Mouse (Mus musculus): ENCODE data around the gene Mien1.

Mien1 gene

GRCm38 (mm10) chr11:98426592-98426991 lies 12.2 kb downstream of the Mien1 start:
- no peak for DNase-seq (ENCODE audit: low spot score)

DNA sequence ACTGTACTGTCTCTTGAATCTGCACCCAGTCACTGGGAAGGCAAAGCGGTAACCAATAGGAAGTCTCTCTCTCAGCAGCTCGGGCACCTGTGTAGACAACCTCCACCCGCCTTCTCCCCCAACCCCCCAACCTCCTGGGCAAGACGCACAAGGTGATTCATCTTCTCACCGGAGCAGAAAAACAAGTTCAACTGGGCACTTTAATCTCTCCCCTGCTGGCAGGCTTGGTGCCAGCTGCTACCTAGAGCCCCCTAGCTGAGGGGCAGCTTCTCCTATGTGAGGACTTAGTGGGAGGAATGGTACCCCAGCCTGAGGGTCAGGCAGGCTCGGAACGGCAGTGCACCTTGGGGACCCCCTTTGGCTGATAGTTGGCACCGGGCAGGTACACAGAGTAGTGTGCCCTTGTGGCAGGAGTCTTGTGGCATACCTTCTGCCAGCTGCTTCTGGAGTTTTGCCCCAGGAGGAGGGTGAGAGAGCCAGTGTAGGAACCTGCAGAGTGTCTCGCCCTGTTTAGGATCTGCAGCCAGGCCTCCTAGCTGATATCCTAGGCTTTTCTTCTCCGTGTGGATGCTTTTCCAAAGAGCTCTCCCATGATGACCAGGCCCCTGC lies 19.7 kb downstream of the Mien1 start:
- peak; percentile 85 for DNase-seq (ENCODE audit: low spot score)

DNA sequence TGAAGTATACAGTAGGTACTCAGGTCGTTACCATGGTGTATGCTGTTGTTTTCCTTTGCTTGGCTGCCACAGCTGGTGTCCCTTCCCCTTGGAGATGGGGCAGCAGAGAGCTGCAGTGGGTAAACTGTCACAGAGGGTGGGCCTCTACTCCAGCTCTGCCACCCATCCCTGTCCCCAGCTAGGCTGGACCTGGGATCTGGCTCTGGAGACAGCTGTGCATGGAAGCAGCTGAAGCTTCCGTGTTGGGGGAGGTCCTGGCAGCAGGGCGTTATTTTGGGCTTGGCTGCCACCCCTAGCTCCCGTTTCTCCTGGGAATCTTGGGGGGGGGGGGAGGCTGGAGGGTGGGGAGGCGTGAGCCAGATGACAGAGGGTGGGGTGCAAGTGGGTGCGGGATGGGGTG lies 20.5 kb downstream of the Mien1 start:
- peak; percentile 3 for DNase-seq (ENCODE audit: low spot score)

GRCm38 (mm10) chr11:98417074-98417473 lies 21.7 kb downstream of the Mien1 start:
- DNase-seq (ENCODE audit: low spot score) = peak; percentile 38

- DNase-seq (ENCODE audit: low spot score) = no peak
Measured at GRCm38 (mm10) chr11:98414162-98414561, 24.6 kb downstream of the Mien1 start.

- peak; percentile 35 for DNase-seq (ENCODE audit: low spot score)
Measured at GRCm38 (mm10) chr11:98413731-98414130, 25.1 kb downstream of the Mien1 start.

GRCm38 (mm10) chr11:98412797-98413301 lies 25.9 kb downstream of the Mien1 start:
- DNase-seq (ENCODE audit: low spot score) = peak; percentile 44

DNA sequence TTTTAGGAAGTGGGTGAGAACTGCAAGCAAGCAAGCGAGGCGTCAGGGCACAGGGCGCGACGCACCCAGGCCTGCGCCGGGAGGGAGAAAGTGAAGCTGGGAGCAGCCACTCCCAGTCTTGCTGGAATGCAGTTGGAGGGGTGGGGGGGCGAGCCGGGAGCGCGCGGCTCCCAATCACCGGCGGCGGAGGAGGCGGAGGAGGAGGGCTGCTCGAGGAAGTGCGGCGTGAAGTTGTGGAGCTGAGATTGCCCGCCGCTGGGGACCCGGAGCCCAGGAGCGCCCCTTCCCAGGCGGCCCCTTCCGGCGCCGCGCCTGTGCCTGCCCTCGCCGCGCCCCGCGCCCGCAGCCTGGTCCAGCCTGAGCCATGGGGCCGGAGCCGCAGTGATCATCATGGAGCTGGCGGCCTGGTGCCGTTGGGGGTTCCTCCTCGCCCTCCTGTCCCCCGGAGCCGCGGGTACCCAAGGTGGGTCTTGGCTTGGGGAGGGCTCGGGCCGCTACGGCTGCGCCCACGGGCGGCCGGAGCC lies 26.5 kb downstream of the Mien1 start, which contains the start of gene Erbb2:
TSS of gene Erbb2 (plus strand) at position 198 of the 524 bp plus-strand sequence.
- DNase-seq (ENCODE audit: low spot score) = peak; percentile 86

- DNase-seq (ENCODE audit: low spot score) = peak; percentile 27
Measured at GRCm38 (mm10) chr11:98409341-98409822, 29.4 kb downstream of the Mien1 start.

DNA sequence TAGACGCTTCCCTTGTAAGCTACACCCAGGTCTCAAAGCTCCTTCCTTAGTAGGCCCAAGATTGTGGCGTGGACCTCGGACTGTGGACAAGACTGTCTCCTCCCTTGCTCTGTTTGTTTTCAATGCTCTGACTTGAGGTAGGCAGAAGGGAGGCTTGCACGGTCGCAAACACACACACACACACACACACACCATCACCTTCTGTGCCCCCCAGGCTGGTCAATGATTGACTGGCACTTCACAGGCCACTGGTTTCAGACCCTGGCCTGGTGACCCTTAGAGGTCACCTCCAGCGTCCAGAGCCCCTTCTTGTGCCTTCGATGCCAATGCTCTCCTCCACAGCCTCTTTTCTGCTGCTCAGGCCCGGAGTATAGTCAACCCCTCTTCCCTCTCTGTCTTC lies 29.9 kb downstream of the Mien1 start:
- no peak for DNase-seq (ENCODE audit: low spot score)

GRCm38 (mm10) chr11:98406621-98407020 lies 32.2 kb downstream of the Mien1 start:
- no peak for DNase-seq (ENCODE audit: low spot score)

GRCm38 (mm10) chr11:98400816-98401215 lies 38.0 kb downstream of the Mien1 start:
- DNase-seq (ENCODE audit: low spot score) = no peak

DNA sequence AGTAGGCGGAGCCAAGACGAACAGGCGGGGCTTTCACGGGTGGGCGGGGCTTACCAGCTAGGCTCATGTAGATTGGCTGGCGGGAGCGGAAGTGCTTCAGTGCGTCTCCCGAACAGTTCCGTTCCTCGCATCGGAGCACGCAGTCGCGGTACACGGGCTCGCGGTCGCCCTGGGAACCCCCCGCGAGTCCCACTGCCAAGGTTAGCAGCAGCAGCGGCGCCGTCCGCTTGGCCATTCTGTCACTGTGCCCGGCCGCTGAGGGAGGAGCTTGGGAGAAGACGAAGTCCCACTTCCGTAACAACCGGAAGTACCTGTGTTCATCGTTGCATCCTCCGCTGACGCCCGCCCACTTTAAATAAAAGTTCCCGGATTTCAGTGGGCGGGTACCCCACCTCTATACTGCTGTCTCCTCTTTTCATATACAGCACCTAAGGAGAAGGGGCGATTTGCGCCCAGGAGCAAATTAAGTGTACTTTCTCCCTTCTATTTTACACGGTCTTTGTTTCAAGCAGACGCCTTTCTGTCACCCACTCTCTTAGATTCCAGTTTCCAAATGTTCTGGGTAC lies 38.5 kb downstream of the Mien1 start, which contains the start of gene Pgap3:
TSS of gene Pgap3 (minus strand) at position 330 of the 566 bp plus-strand sequence.
- DNase-seq (ENCODE audit: low spot score) = peak; percentile 86

GRCm38 (mm10) chr11:98397946-98398345 lies 40.8 kb downstream of the Mien1 start:
- DNase-seq (ENCODE audit: low spot score) = no peak

GRCm38 (mm10) chr11:98395041-98395440 lies 43.8 kb downstream of the Mien1 start:
- DNase-seq (ENCODE audit: low spot score) = no peak

DNA sequence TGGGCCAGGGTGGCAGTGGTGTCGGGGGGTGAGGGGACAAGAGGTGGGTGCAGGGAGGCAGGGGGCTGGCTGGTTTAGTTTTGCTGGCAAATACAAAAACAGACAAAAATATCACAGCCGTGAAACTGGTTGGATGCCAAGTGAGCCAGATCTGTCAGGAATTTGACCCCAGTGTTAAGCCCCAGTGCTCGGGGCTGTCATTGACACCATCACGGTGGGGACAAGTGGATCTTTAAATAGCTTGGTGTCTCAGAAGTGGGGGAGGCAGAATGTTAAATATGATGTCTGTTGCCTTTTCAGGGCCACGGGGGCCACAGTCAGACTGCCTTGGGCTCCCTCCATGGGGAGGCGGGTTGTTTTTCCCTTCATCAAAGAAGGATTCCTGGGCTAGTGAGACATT lies 44.5 kb downstream of the Mien1 start:
- no peak for DNase-seq (ENCODE audit: low spot score)

DNA sequence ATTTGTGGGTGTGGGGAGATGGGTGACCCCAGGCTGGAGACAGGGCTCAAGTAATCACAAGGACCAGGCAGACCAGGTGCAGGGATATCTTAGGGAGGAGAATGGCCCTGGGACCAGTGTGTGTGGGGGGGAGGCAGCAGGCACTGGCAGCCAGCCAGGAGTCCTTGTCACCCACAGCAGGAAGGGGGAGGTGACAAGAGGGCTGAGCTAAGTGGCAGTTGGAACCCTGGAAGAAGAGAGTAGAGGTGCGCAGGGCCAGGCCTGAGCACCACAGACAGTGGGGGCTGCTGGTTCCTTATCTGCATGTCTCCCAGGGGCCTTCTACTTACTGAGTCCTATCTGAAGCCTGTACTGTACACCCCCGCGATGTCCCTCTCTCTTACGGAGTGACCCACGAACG lies 45.5 kb downstream of the Mien1 start:
- DNase-seq (ENCODE audit: low spot score) = no peak

DNA sequence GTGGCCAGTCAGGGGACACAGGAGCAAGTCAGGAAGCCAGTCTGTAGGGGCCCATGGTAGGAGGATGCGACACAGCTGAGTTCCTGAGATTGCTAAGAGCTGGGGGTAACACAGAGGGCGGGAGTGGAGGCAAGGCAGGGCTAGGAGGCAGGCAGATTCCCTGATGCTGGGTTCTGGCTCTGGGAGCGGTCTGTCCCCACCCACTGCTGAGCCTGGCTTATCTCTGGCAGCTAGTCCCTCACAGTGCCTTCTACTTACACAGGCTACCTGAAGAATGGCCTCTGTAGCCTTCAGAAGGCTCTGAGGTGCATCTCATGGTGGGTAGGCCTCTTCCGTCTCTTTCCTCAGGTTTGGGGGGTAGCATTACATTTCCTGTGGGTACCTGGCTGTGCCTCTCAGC lies 46.1 kb downstream of the Mien1 start:
- DNase-seq (ENCODE audit: low spot score) = no peak

- peak; percentile 43 for DNase-seq (ENCODE audit: low spot score)
Measured at GRCm38 (mm10) chr11:98392034-98392433, 46.8 kb downstream of the Mien1 start.

DNA sequence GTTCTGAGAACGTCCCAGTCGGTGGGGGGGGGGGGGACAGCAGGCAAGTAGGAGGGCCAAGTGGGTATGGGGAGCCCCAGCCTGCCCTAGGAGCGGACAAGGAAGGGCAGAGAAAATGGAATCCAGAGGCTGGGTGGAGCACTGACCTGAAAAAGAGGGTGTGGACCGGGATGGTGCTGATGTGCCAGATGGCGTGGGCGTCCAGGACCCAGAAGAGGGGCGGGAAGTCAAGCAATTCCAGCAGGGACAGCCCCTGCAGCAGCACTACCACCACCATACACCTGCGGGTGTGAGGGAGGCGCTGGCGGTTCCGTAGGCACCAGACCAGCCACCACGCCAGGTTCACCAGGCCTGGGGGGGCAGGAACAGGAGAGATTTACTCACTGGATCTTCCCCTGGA lies 48.6 kb downstream of the Mien1 start:
- DNase-seq (ENCODE audit: low spot score) = no peak

DNA sequence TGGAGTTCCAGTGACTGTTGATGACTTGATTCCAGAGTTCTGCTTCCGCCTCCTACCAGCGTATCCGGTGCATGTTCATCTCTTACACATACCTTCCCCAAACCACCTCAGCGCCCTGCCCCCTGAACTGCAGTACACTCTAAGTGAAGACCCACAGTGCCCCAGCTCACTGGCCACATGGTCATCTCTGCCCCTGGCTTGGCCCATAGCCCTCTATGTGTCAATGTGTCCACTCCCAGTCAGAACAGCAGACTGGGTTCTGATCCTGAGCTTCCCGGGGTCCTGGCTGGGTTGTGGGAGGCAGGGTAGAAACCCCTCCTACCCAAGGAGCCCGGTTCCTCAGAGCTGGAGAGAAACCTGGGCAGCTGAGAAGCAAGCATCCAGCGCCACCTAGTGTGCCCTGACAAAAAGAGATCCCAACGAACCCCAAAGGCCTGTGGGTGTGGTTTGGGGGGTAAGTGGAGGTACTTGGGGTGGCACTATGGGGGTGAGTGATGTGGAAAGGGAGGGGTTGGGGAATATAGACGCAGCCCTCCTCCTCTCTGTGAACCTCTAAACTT lies 49.5 kb downstream of the Mien1 start:
- peak; percentile 60 for DNase-seq (ENCODE audit: low spot score)

DNA sequence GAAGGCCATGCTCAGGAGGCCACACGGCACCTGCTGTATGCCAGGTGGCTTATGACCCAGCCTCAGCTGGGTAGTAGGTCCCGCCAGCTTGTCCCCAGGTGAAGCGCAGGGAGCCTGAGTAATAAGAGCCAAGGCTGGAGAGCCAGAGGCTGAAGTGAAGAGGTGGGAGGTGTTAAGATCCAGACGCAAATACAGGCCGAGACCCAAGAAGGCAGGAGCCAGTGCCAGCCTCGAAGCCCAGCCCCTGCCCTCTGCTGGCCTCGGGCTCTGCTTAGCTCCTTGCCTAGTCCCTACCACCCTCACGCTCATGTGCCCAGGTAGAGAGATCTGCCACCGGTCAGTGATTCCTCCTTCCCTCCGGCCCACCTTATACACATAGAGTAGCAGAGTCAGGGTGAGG lies 50.5 kb downstream of the Mien1 start:
- no peak for DNase-seq (ENCODE audit: low spot score)
